Mouse (Mus musculus) gonadal fat pad, adult 2 months (tissue): ENCODE results near the gene Macrod2. TPM values are rescaled to one million over a fixed set of nuclear protein-coding genes. Genes with fewer than 3 reads are reported as not detected.

Source experiments
- DNase-seq: peaks from one replicate; pipeline ENCODE4 v3.0.0-alpha.2; 2012; ENCODE audit warnings: low read depth
- polyA plus RNA-seq: library from polyadenylated mRNA; depleted of rRNA; stranded (reverse); fragments of >200 nt; gene quantifications from 2 replicates; pipeline ENCODE4 v1.2.3, GENCODE M21; 2012

Macrod2 gene
- polyA plus RNA-seq, 1 experiment, result 2.5 TPM

DNA sequence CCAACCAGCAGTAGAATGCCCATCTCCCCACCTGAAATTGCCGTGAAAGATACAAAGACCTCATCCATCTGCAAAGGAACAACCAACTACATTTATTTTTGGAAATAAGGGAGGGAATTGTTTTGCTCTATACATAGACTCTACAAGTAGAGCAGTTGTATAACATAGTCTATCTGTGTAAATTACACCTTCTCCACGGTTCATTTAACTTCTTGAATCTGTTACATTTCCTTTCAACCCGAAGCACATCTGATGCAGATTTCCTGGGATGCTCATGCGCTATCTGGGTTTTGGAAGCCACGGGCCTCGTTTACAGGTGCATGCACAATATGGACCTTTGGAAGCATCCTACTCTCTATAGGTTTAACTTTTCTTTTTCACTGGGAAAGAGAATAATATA is 175.8 kb downstream of the Macrod2 start:
- no peak for DNase-seq

DNA sequence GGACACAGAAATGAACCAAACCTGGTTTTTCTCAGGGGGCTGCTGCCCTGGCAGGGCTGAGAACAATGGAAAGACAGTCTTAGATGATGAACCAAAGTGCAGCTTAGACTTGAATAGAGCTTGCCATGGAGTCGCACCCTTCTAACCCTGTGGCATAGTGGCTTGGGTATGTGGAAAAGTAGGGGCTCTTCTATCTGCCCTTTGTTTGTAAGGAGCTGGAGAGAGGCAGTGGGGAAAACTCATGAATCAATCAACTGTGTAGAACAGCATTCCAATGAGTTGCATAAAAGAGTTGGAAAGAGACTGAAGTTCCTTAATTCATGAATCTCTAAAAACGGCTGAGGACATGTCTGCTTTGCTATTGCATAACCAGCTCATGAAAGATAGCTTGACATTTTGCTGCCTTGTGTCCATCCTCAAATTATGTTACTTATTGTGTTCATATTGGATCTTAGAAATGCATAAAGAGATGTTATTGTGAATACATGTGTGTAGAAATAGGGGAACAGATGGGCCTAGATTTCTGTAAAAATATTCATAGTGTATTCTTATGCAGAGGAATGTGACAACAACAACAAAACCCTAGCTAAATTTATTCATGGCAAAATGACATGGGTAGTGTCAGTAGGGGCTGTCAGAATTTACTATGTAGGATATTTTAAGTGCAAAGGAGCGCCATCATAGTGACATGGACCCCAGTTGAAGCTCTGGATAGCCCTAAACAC is 197.6 kb downstream of the Macrod2 start:
- no peak for DNase-seq

GRCm38 (mm10) chr2:140596906-140597305 is 201.8 kb downstream of the Macrod2 start:
- no peak for DNase-seq

- no peak for DNase-seq
Observed at GRCm38 (mm10) chr2:140615451-140615850, 220.3 kb downstream of the Macrod2 start.

- DNase-seq, result no peak
Observed at GRCm38 (mm10) chr2:140621730-140622337, 226.7 kb downstream of the Macrod2 start.

DNA sequence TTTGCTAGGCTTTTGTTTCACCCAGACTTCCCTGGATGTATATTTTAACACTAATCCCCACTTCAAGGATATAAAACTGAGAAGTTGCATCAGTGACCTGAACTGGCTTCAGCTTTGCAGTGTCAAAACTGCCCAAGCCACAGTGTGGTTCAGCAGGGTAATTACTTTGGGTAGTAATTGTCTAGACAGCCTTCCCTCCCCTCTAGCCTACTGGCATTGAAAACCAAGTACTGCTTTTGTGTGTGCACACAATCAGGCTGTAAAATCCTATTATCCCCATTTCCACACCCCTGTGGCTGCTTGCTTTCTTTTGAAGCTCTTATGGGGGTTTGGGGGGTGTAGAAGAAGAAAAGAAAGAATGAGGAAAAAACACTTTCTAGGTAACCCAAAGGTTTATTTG is 258.4 kb downstream of the Macrod2 start:
- DNase-seq, result no peak

DNA sequence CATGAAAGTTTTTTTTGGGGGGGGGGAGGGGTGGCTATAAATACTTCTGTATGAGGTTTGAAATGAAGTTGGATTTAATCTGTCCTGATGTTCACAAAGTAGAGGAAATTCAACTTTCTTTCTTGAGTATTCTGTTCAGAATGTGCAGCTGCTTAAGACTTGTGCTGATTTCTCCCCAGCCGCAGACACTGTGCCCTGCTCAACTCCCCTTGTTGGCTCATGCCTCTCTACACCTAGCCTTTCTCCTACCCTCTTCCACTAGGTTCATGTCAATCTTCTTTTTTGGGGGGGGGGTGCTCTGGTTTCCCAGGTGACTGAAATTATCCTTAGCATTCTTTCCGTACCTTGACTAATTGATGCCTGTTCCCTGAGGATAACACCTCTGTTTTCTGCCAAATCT is 258.9 kb downstream of the Macrod2 start:
- no peak for DNase-seq

DNA sequence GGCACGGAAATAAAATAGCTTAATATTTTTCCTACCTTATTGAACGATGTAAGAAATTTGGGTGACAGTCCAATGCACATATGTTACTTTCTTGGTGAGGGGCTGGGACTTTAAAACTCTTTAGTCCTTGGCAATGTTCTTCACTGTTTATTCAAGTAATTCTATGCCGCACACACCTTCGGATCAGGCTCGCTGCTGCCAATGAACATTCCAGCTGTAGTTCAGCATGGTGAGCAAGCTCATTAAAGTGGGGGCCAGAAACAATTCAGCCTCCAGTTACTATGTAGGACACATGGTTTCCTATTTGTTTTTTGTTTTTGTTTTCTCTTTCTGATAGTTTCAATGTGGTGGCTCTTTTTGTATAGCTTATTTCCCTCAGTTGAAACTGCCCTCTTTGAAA is 267.6 kb downstream of the Macrod2 start:
- no peak for DNase-seq

- DNase-seq, result no peak
Observed at GRCm38 (mm10) chr2:140664381-140664780, 269.3 kb downstream of the Macrod2 start.

GRCm38 (mm10) chr2:140666846-140667245 is 271.7 kb downstream of the Macrod2 start:
- no peak for DNase-seq

DNA sequence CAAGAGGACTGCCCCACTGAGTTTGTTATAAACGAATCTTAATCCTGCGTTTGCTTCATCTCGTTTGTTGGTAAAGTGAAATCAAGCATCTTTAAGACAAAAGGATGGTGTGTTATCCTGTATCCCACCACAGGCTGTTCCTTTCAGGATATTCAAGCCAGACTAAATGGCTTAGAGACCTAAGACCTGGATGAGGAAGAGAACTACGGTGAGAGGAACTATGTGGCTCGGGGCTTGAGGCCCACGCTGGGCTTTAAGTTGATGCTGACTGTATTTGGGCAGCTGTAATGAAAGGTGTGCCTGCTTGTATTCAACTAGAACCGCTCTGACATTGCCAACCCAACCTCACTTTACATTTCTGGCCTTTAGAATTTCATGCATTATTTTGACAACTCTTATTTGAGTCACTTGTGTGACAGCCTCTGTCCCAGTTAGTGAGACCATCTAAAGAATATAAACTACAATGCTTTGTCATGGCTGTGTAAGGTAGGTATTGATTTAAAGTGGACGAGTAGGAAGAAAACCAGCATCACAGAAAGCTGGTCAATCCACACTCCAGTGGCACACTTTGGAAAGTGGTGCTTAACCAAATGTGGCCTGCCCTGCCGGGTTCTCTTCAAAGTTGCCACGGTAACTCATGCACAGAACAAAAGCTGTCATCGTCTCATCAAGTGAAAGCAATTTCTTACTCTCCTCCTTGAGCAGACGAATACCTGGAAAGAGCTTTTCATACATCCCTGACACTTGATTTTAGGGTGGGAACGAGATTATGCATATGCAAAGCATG is 272.3 kb downstream of the Macrod2 start:
- no peak for DNase-seq

DNA sequence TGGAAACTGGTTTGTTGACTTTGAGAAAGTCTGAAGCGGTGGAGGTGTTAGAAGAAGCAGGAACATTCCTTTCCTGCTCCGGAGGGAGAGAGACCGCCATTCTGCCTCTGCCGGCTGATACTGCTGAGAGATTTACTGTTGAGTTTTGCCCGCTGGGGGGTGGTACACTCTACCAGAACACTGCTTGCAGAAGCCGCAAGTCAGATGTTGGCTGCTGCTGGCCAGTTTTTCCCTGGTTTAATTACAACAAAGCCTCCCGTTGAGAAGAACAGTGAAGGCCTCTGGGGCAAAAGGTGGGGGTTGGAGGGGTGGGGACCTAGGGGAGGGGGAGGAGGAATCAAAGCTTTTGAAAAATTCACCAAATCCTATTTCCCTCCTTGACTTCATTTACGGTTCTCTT is 273.2 kb downstream of the Macrod2 start:
- DNase-seq, result no peak

- DNase-seq, result no peak
Observed at GRCm38 (mm10) chr2:140669081-140669480, 274.0 kb downstream of the Macrod2 start.

DNA sequence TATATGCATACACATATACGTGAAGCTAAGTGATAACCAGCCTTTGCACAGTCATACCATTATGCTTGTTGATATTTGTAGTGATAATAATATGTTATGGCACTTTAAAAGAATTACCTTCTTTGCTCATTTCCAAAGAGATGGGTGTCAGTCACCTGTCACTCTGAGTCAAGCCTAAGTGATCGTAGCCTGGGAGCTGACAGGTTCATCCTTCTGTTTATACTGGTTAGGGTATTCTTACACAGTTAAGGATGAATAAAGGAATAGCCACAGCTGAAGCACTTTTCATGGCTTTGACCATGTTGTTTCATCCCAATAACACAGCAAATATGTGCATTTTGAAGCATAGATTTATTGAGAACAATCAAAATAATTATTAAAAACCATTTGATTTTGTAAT is 274.7 kb downstream of the Macrod2 start:
- no peak for DNase-seq

DNA sequence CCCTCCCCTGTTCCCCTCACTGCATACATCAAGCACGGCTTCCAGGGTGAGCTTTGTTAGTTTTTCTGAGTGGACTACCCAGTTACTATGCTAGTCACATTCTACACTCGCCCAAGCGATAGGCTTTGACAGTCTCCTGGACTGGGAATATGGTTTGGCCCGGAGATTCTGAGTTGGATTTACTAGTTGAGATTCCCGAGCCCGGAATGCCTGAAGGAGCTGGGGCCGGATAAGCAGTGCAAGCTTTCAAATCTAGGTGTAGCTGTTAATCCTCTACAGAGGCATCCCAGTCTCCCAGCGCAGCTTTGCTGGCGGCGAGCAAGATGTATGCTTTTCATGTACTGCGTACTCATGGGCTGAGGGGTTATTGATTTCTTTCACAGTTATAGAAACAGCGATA is 275.3 kb downstream of the Macrod2 start:
- DNase-seq, result no peak

DNA sequence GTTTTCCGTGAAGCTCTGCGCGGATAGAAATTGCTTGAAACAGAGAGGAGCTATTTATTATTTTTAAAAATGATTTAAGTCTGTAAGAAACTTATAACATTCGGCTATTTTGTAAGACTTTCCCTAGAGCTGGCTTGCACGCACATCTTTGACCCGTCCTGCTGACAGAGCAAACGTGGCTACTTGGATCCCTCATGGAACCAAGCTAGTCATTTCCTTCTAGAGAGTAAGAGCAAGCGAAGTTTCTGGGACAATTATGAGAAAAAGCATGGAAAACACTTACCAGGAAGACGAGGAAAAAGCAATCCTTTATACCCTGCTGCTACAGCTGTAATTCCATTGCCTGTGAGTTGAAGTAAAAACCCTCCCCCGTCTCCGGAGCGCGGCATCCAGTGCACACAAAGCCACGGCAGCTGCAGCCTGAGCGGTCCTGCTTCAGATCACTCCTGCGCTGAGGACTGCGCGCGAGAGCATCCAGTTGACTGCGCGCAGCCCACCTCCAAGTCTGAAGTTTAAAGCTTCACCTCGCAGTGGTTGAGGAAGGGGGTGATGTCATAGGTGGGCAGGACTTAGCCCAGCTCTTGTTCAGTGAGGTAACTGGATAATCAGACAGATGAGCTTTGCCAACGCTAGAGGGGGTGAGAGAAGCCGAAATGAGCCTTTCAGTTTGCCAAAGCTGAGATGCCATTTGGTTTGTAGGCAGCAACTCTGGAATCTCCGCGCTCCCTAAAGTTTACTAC is 276.0 kb downstream of the Macrod2 start, which contains the start of gene Flrt3:
Gene Flrt3, minus strand, starts transcription at position 507 of the 740 bp plus-strand sequence.
- DNase-seq, result no peak

GRCm38 (mm10) chr2:140673466-140673865 is 278.4 kb downstream of the Macrod2 start:
- DNase-seq, result no peak

DNA sequence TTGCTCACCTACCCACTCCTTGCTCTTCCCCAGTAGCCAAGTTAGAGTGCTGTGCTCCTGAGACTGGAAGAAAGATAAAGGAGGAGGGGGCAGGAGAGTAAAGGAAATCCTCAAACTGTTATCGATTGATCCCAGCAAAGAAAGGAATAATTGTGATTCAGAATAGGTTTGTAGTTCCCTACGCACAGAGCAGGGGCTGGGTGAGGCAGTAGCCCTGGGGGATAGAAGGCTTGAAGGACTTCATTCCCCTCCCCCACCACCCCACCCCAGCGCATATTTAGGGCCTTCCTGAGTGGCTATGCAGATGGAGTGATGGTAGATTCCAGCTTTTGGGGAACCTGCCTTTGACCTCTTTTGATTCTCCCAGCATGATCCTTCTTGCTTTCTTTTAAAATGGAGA is 281.6 kb downstream of the Macrod2 start:
- no peak for DNase-seq

- DNase-seq, result no peak
Observed at GRCm38 (mm10) chr2:140690906-140691305, 295.8 kb downstream of the Macrod2 start.

DNA sequence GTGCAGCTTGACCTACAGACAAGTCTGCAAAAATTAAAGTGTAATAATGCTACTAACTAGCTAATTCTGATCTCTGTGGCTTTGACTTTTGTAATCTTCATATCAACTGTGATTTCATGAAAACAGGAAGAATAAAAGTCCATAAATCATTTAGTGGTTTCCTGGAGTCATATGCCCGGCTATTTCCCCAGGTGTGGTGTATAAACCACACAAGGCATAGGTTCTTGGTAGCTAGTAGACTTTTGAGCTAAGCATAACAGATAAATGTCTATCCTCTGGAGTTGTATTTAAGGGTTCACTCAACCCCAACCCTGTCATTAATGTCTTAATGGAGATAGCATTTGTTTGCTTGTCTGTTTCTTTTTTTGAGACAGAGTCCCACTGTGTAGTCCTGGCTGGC is 296.3 kb downstream of the Macrod2 start:
- DNase-seq, result no peak

- DNase-seq, result no peak
Observed at GRCm38 (mm10) chr2:140692461-140692860, 297.4 kb downstream of the Macrod2 start.

GRCm38 (mm10) chr2:140693845-140694244 is 298.7 kb downstream of the Macrod2 start:
- no peak for DNase-seq
